Mouse (Mus musculus) limb, embryonic 12.5 days (tissue): ENCODE measurements around the gene Ephb3. TPM values are rescaled to one million over a fixed set of nuclear protein-coding genes. Genes with fewer than 3 reads are reported as not detected.
"Not testable (repeated sequence)": the region's sequence is repeated elsewhere in the genome, so short reads cannot be mapped to it uniquely, and the experiment has no call there.

ENCODE experiments used
- ATAC-seq: fragments of 200-750 bp; cut with Nextera tagmentation; 2 replicates; pipeline ENCODE4 v1.8.0; 2017; ENCODE audit warnings: low read depth, moderate TSS enrichment; ENCODE audit not compliant: insufficient number of reproducible peaks, insufficient read depth, low FRiP score, low TSS enrichment
- H3K27ac ChIP-seq: fragments of 300-500 bp; sonication (generic); 2 replicates; pipeline ENCODE4 v1.5.1; 2016; ENCODE audit warnings: mild to moderate bottlenecking, moderate library complexity
- H3K27me3 ChIP-seq: fragments of 300-500 bp; sonication (generic); 2 replicates; pipeline ENCODE4 v1.6.1; 2016; ENCODE audit warnings: mild to moderate bottlenecking, moderate library complexity
- H3K36me3 ChIP-seq: fragments of 300-500 bp; sonication (generic); 2 replicates; pipeline ENCODE4 v1.6.1; 2016; ENCODE audit warnings: mild to moderate bottlenecking, moderate library complexity
- H3K4me1 ChIP-seq: fragments of 300-500 bp; sonication (generic); replicated peaks from 2 replicates; pipeline ENCODE4 v1.6.1; 2016
- H3K4me2 ChIP-seq: fragments of 300-500 bp; sonication (generic); 2 replicates; pipeline ENCODE4 v1.6.1; 2016; ENCODE audit warnings: mild to moderate bottlenecking, moderate library complexity
- H3K4me3 ChIP-seq: fragments of 300-500 bp; sonication (generic); replicated peaks from 2 replicates; pipeline ENCODE4 v1.5.1; 2016; ENCODE audit warnings: mild to moderate bottlenecking
- H3K9ac ChIP-seq: fragments of 300-500 bp; sonication (generic); replicated peaks from 2 replicates; pipeline ENCODE4 v1.6.1; 2016; ENCODE audit warnings: mild to moderate bottlenecking, moderate library complexity
- H3K9me3 ChIP-seq: fragments of 300-500 bp; sonication (generic); 2 replicates; pipeline ENCODE4 v1.6.1; 2016; ENCODE audit warnings: mild to moderate bottlenecking, moderate library complexity
- WGBS: fragments of 180-500 bp; shearing (Covaris S2); methylation state at CpG from one replicate; pipeline ENCODE4 v1.1.7; 2016; 5-methylcytosine and 5-hydroxymethylcytosine counted together
- polyA plus RNA-seq: library from polyadenylated mRNA; unstranded; fragments of >200 nt; fragmentation: Nextera tagmentation; extraction: Ambion mirVana; gene quantifications from 2 replicates; pipeline ENCODE4 v1.2.1, GENCODE M21; 2016

Gene Ephb3
- 55.4 and 62.7 TPM in 2 replicates for polyA plus RNA-seq

- H3K27ac ChIP-seq, result peak within 1 kb of the TSS; percentile 93
- peak within 1 kb of the TSS; percentile 97 for H3K4me2 ChIP-seq
- 0 out of 2 replicates have a peak, but pooled peaks cover 7% of the 10 kb centered on the region for H3K27me3 ChIP-seq
- H3K4me3 ChIP-seq, result peak within 1 kb of the TSS; percentile 99
- H3K4me1 ChIP-seq, result peaks cover 41% of the 10 kb centered on the region
- 0% methylated on average over 50 of the region's 51 CpGs for WGBS
- peaks cover 17% of the 10 kb centered on the region for H3K36me3 ChIP-seq
- H3K9me3 ChIP-seq, result no peaks in the 10 kb centered on the region
- peak within 1 kb of the TSS; percentile 99 for H3K9ac ChIP-seq
- ATAC-seq, result peak; percentile 98
These were observed at the start of gene Ephb3 for GRCm38 (mm10) chr16:21204367-21205092. Gene Ephb3, plus strand, starts transcription at chr16:21204755.

- H3K27ac ChIP-seq, H3K9me3 ChIP-seq, H3K36me3 ChIP-seq, ATAC-seq, H3K9ac ChIP-seq, H3K4me2 ChIP-seq, H3K4me3 ChIP-seq, H3K27me3 ChIP-seq, H3K4me1 ChIP-seq: not testable (repeated sequence)
These were observed 48.3 kb upstream of the Ephb3 start for GRCm38 (mm10) chr16:21156261-21156660.

GRCm38 (mm10) chr16:21159226-21159625, 45.3 kb upstream of the Ephb3 start:
- not testable (repeated sequence) for H3K27ac ChIP-seq, H3K4me3 ChIP-seq, H3K9ac ChIP-seq, H3K4me1 ChIP-seq, H3K36me3 ChIP-seq, ATAC-seq, H3K27me3 ChIP-seq, H3K9me3 ChIP-seq, H3K4me2 ChIP-seq
- 60% methylated on average over 1 of the region's 1 CpGs for WGBS

- not testable (repeated sequence) for H3K27me3 ChIP-seq, H3K4me2 ChIP-seq, H3K9ac ChIP-seq, H3K4me3 ChIP-seq, ATAC-seq, H3K36me3 ChIP-seq, H3K9me3 ChIP-seq, H3K27ac ChIP-seq, H3K4me1 ChIP-seq
- WGBS, result 81% methylated on average over 3 of the region's 3 CpGs
These were observed 41.1 kb upstream of the Ephb3 start for GRCm38 (mm10) chr16:21163423-21163822.

GRCm38 (mm10) chr16:21165343-21166220, 39.0 kb upstream of the Ephb3 start:
- not testable (repeated sequence) for H3K4me3 ChIP-seq, H3K27ac ChIP-seq, H3K9ac ChIP-seq, H3K27me3 ChIP-seq, H3K9me3 ChIP-seq, H3K4me1 ChIP-seq, H3K36me3 ChIP-seq, H3K4me2 ChIP-seq
- ATAC-seq, result peak; percentile 10; the same call in 1 of the 2 replicates
- 21% methylated on average over 16 of the region's 19 CpGs for WGBS

GRCm38 (mm10) chr16:21168730-21169129, 35.8 kb upstream of the Ephb3 start:
- H3K4me1 ChIP-seq, result no peaks in the 10 kb centered on the region
- no peaks in the 10 kb centered on the region for H3K9me3 ChIP-seq
- 93% methylated on average over 13 of the region's 13 CpGs for WGBS
- H3K27ac ChIP-seq, result no peak overlapping the region
- H3K9ac ChIP-seq, result no peak overlapping the region
- H3K27me3 ChIP-seq, result no peaks in the 10 kb centered on the region
- H3K4me3 ChIP-seq, result no peak overlapping the region
- H3K36me3 ChIP-seq, result no peaks in the 10 kb centered on the region
- no peak overlapping the region for H3K4me2 ChIP-seq
- ATAC-seq, result no peak

GRCm38 (mm10) chr16:21175236-21175635, 29.3 kb upstream of the Ephb3 start:
- no peak for ATAC-seq
- Histone ChIP-seq H3K9ac (no peak overlapping the region), H3K36me3 (no peaks in the 10 kb centered on the region), H3K4me1 (no peaks in the 10 kb centered on the region), H3K27ac (no peak overlapping the region), H3K27me3 (no peaks in the 10 kb centered on the region), H3K4me3 (no peak overlapping the region), H3K9me3 (no peaks in the 10 kb centered on the region), H3K4me2 (no peak overlapping the region)
- no CpG with 5 or more reads among the region's 1 CpGs for WGBS

GRCm38 (mm10) chr16:21182108-21182507, 22.4 kb upstream of the Ephb3 start:
- H3K4me2 ChIP-seq, result no peak overlapping the region
- ATAC-seq, result no peak
- H3K4me3 ChIP-seq, result no peak overlapping the region
- H3K36me3 ChIP-seq, result no peaks in the 10 kb centered on the region
- H3K27me3 ChIP-seq, result no peaks in the 10 kb centered on the region
- 76% methylated on average over 1 of the region's 1 CpGs for WGBS
- no peak overlapping the region for H3K9ac ChIP-seq
- no peaks in the 10 kb centered on the region for H3K9me3 ChIP-seq
- no peak overlapping the region for H3K27ac ChIP-seq
- H3K4me1 ChIP-seq, result no peaks in the 10 kb centered on the region

- no peak overlapping the region for H3K4me2 ChIP-seq
- no peaks in the 10 kb centered on the region for H3K27me3 ChIP-seq
- H3K4me1 ChIP-seq, result no peaks in the 10 kb centered on the region
- no peaks in the 10 kb centered on the region for H3K36me3 ChIP-seq
- H3K9me3 ChIP-seq, result no peaks in the 10 kb centered on the region
- no peak for ATAC-seq
- H3K9ac ChIP-seq, result no peak overlapping the region
- no peak overlapping the region for H3K4me3 ChIP-seq
- H3K27ac ChIP-seq, result no peak overlapping the region
These were observed 19.9 kb upstream of the Ephb3 start for GRCm38 (mm10) chr16:21184697-21185096.

GRCm38 (mm10) chr16:21187568-21187967, 17.0 kb upstream of the Ephb3 start:
- Histone ChIP-seq H3K9me3 (no peaks in the 10 kb centered on the region), H3K4me1 (peaks cover 13% of the 10 kb centered on the region), H3K9ac (no peak overlapping the region), H3K4me2 (no peak overlapping the region), H3K27me3 (no peaks in the 10 kb centered on the region), H3K4me3 (no peak overlapping the region), H3K36me3 (no peaks in the 10 kb centered on the region), H3K27ac (no peak overlapping the region)
- ATAC-seq, result no peak
- 38% methylated on average over 7 of the region's 7 CpGs for WGBS

GRCm38 (mm10) chr16:21188345-21188744, 16.2 kb upstream of the Ephb3 start:
- H3K27ac ChIP-seq, result no peak overlapping the region
- H3K36me3 ChIP-seq, result no peaks in the 10 kb centered on the region
- no peaks in the 10 kb centered on the region for H3K9me3 ChIP-seq
- H3K4me3 ChIP-seq, result no peak overlapping the region
- H3K27me3 ChIP-seq, result no peaks in the 10 kb centered on the region
- no peak overlapping the region for H3K9ac ChIP-seq
- 82% methylated on average over 3 of the region's 3 CpGs for WGBS
- peaks cover 13% of the 10 kb centered on the region for H3K4me1 ChIP-seq
- no peak overlapping the region for H3K4me2 ChIP-seq
- no peak for ATAC-seq
